Mouse (Mus musculus) olfactory bulb, adult 2 months (tissue): ENCODE measurements around the gene Hist1h2aa.

Experiments
- CTCF ChIP-seq: fragments of 200-500 bp; IDR thresholded peaks from 2 replicates; pipeline ENCODE4 v1.5.1; 2012; ENCODE audit warnings: low read depth, mild to moderate bottlenecking, low read length, moderate library complexity; ENCODE audit not compliant: insufficient read depth
- POLR2A ChIP-seq: fragments of 200-500 bp; IDR thresholded peaks from 2 replicates; pipeline ENCODE4 v1.6.1; 2012; ENCODE audit warnings: mild to moderate bottlenecking, low read depth, low read length, moderate library complexity; ENCODE audit not compliant: insufficient read depth

DNA sequence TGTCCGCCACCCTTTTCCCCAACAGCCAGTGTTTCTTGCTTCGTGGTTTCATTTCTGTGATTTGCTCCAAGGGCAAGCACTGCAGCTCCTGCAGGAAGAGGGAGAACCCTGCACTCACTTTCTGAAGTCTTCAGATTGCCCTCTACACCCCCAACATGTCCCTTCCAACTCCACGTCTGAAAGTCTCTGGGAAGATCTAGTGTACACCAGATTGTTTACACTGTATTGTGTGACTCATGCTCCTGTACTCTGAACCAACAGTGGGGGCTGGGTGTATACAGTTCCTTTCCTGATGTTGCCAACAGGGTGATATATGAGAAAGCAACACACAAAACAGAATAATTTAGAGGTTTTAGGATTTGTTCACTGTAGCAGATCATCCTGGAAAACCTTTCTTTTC lies 5.6 kb upstream of the Hist1h2aa start:
- TF ChIP-seq POLR2A (no peak), CTCF (no peak)
